Mouse (Mus musculus) layer of hippocampus, adult 8-10 months (tissue): ENCODE measurements around the gene Slc35e3. TPM values are rescaled to one million over a fixed set of nuclear protein-coding genes. Genes with fewer than 3 reads are reported as not detected.

Experiments
- DNase-seq, 2 experiments: peaks; one replicate each; pipeline ENCODE4 v3.0.0; 2022; ENCODE audit warnings: low spot score in 2 of 2
- total RNA-seq, 4 experiments: library from RNA; stranded (reverse); gene quantifications; 2 replicates each; pipeline ENCODE4 v1.2.4; 2022

Slc35e3 gene
- total RNA-seq, 4 experiments from 2014 or later, result 29.7 to 33.1 (median 31.9) TPM

DNA sequence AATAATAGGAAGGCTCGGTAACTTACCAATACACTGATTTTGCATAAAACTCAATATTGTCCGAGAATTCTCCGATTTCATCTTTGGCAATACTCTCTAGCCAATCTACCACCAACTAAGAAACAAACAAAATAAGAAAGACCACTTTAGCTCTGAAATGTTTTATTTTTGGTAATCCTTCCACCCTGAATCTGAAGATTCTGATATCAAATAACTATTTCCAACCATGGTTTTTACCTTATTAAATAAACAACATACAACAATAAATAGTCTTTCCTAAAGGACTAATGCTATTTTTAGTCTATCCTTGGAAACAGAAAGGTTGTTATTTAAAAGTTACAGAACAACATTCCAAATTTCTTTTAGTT is 30.9 kb upstream of the Slc35e3 start:
- DNase-seq, result no peak

GRCm38 (mm10) chr10:117776281-117777102 is 30.3 kb upstream of the Slc35e3 start:
- no peak for DNase-seq

GRCm38 (mm10) chr10:117775401-117776144 is 29.4 kb upstream of the Slc35e3 start:
- no peak for DNase-seq

DNA sequence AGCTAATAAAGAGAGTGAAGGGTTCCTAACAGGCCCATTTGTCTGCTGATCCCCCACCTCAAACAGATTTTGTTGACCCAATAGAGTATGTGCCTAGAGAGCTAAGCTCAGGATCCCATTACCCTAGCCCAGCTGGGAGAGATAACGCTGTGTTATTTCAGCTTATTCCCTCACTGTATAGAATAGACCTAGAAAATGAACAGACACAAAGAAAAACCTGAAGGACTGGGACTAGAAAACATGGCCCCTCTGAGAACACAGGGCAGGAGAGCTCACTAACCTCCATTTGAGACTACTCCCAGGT is 28.6 kb upstream of the Slc35e3 start:
- DNase-seq, result no peak

GRCm38 (mm10) chr10:117774011-117774816 is 28.0 kb upstream of the Slc35e3 start:
- DNase-seq, result no peak

GRCm38 (mm10) chr10:117773106-117773720 is 27.0 kb upstream of the Slc35e3 start:
- DNase-seq, result no peak

- DNase-seq, result no peak
Observed at GRCm38 (mm10) chr10:117772364-117773105, 26.4 kb upstream of the Slc35e3 start.

DNA sequence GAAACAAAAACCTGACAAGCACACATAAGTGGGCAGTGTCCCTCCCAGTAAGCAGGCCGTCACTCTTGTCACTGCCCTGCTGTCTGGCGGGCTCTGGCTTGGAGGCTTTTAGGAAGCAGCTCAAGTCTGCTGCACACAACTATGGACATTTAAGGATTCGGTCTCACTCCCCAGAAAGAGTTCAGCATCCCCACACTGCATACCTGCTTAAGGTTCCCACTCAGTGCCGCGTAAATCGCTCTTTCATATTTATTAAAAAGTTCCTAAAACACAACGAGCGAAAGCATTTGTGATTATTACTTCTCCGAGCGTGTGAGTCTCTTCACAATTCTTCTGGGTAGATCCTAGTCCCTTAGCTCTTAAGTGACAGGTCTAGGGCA is 25.0 kb upstream of the Slc35e3 start:
- DNase-seq, result no peak

- no peak for DNase-seq
Observed at GRCm38 (mm10) chr10:117770286-117771130, 24.3 kb upstream of the Slc35e3 start.

DNA sequence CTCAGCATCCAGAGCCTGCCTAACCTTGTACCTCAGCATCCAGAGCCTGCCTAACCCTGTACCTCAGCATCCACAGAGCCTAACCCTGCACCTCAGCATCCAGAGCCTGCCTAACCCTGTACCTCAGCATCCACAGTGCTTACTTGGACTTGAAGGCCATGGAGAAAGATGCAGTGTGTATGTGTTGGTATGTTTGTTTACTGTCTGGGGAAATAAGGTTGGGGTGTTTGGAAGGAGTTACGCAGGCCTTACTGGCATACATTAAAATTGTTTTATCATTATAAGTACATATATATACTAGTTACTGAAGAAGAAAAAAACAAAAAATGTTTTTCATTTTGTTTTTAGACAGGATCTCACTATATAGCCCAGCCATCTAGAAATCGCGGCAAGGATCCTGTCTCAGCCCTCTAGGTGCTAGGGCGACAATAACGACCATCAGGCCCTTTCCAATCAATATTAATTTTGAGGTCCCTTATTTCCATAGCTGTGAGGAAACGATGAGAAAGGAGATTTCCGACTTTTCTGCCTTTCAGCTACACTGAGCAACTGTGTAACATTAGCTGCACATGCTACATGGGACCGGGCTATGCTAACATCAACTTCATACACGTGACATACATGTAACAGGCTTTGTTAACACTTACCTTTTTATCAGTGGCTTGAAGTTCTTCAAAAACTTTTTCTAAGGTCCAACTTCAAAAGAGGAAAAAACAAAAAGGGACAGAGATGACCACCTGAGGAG is 23.5 kb upstream of the Slc35e3 start:
- DNase-seq, result no peak

- DNase-seq, result no peak
Observed at GRCm38 (mm10) chr10:117768141-117768440, 21.9 kb upstream of the Slc35e3 start.

DNA sequence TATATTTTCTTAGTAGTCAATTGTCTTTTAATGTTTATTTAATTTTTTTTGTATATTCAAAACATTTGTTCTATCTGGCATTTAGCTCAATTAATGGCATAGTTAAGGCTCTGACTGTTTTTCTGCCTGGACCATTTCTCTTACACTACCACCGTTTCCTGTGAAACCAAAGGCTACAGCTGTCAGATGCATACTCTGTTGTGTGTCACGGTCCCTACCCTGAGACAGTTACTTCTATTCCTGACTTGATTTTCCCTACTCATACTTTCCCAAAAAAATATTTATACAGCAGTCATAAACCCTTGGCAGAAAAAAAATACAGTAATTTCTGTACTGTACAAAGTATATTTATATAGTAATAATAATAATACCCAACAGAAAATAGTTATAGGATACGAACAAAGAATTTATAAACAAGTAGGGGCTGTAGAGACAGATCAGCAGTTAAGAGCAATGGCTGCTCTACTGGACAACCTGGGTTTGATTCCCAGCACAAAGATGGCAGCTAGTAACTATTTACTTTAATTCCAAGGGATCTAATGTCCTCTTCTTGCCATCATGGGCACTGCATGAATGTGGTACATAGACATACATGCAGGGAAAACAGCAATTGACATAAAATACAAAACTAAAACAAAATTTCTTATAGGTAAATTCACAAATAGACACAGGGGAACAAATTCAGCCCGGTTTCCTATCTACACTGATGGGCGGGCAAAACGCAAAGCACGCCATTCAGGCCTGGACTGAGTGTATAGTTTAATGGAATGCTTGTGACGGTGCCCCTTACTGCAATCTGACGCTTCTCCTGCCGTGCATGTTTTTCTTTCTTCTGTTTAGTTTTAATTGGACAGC is 21.3 kb upstream of the Slc35e3 start:
- DNase-seq, result no peak

GRCm38 (mm10) chr10:117766896-117767160 is 20.7 kb upstream of the Slc35e3 start:
- no peak for DNase-seq

DNA sequence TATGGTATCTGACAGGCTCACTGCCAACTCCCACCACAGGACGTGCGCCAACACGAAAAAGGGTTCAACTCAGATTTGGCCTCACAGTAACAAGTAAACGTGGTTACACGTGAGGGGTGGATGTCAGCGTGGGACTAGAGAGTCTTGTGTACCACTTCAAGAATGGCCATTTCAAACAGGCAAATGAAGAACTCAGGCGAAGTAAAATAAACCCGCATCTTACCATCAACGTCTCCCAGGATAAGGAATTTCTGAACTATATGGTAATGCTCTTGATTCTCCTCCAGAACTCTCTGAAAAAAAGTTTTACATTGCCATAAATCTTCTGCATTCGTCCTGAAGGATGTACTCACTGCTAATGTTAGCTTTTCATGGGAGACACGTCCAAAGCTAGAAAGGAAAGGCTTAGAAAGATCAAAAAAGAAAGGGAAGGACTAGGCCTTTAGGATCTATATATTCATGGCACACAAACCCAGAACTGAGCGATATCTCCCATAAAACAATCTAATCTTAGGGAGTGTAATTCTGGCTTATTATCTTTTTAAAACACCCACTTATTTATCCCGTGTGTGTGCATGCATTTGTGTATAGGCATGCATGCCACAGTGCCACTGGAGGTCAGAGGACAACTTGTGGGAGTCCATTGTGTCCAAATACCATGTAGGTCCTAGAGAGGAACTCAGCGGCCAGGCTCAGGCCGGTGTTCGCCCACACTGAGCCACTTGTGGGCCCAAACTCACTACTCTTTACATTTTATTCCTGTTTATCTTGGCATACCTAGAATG is 20.1 kb upstream of the Slc35e3 start:
- no peak for DNase-seq

- DNase-seq, result no peak
Observed at GRCm38 (mm10) chr10:117765116-117765894, 19.1 kb upstream of the Slc35e3 start.

GRCm38 (mm10) chr10:117764598-117764997 is 18.4 kb upstream of the Slc35e3 start:
- no peak for DNase-seq

DNA sequence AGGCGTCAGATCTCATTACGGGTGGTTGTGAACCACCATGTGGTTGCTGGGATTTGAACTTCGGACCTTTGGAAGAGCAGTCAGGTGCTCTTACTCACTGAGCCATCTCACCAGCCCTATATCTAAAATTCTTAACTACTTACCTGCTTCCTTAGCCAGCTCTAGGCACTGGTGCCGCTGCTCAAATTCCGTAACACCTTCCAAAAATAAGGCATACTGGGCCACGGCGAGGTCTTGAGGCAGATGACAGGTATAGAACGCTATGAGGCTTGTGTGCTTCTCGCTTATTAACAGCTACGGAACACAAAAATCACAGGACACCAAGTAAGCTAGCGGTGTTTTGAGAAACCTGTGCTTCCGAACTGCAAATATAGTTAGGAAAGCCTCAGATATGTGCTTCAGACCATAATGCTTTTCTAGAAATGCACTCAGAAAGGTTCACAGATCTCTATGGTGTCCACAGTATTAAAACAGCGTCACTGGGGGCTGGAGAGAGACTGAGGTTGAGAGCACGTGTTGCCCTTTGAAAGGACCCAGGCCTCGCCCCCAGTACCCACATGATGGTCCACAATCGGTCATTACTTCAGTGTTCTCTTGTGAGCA is 17.5 kb upstream of the Slc35e3 start:
- no peak for DNase-seq
